Mouse (Mus musculus) lung, postnatal 4 days (tissue): ENCODE results near the gene Gm21170.
"Not testable (repeated sequence)": the region's sequence is repeated elsewhere in the genome, so short reads cannot be mapped to it uniquely, and the experiment has no call there.

Source experiments
- DNase-seq, 2 experiments: peaks; one replicate each; pipeline ENCODE4 v3.0.0; 2021

Gene Gm21170

DNA sequence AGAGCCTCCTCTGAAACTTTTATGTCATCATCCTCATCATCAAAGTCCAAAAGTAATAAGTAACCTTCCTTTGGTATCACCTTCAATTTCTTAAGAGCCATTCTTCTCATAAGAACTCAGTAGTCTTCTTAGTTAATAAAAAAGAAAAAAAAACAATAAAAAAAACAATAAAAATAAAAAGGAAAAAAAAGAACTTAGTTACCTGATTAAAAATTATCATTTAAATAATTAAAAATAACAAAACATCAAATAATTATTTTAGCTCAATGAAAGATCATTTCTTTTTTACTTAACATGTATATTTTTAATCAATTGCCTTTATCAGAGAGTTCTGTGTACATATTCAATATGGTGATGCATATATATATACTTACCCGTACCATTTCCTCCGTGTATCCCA is at the start of gene Gm21170:
Gm21170 (minus strand) TSS at position 101 of the 400 bp plus-strand sequence.
- DNase-seq: not testable (repeated sequence)
